Mouse (Mus musculus): ENCODE results near the gene Camp. TPM values are rescaled to one million over a fixed set of nuclear protein-coding genes. Genes with fewer than 3 reads are reported as not detected.

Camp gene
- total and polyA plus RNA-seq, 3 experiments, result 0.13 TPM; not detected in 2

DNA sequence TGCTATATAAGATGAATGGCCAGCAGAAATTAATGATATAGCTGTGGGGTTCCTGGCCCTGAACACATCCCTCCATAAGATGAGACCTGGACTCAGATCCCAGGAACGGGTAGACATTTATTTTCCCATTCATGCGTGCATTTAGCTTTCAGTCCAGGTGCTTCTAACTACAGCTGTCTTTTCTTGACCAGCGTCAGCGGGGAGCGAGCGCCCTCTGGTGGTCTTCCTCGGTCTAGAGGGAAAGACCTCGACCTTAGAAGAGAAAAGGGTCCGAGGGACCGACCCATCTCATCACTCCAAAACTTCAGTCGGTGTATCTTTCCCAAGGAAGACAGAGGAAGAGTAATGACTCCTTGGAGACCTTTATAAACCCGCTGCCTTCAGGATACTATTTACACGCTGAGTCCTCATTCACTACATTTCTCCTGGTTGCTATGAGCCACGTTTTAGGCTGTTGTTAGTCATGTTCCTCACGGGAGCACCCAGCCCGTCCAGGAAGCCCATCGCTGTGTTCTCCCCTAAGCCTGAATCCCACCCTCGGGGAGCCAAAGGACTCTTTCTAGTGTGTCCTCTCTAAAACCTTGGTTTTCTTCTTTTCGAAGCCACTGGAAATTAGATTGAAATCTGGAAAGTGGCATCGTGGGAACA, 13.1 kb upstream of the Camp start (continued):
- TF ChIP-seq UBTF (IDR thresholded peaks at IDR 0.05; ENCODE audit: borderline replicate concordance, insufficient read depth, low read depth, low read length) (no peak), BHLHE40 (IDR thresholded peaks at IDR 0.05; ENCODE audit: borderline replicate concordance, low read depth, low read length) (no peak)

DNA sequence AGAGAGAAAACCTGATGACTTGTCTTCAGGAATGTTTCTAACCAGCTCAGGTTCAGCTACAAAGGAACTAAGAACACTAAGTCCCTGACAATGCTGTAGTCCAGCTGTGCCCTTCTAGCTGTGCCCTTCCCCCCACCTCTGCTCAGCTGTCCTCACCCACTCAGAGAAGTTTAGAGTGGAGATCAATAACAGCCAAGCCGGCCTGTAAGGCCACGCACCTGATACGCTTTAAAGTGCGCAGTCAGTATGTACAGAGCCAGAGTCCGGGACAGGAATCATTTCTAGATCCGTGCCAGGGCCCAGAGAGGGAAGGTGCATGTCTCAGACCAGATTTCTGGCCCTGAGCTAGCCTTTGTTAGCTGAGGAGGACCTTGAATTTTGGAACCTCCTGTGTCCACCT, 6.5 kb upstream of the Camp start:
- no peak overlapping the region for H3K4me3 ChIP-seq (ENCODE audit: control insufficient read depth in 1 of 2, insufficient read depth in 1 of 2, low read depth in 2 of 2, low read length in 2 of 2)
- no peaks in the 10 kb centered on the region for H3K27me3 ChIP-seq (ENCODE audit: control insufficient read depth in 1 of 2, insufficient read depth in 2 of 2, low read length in 2 of 2)
- no peaks in the 10 kb centered on the region for H3K36me3 ChIP-seq (ENCODE audit: control insufficient read depth in 1 of 2, insufficient read depth in 2 of 2, low read length in 2 of 2)
- no peak overlapping the region for H3K27ac ChIP-seq (ENCODE audit: control insufficient read depth, low read depth, low read length)
- no peaks in the 10 kb centered on the region for H3K79me2 ChIP-seq (ENCODE audit: control insufficient read depth, insufficient read depth, low read length, poor library complexity)
- TF ChIP-seq POLR2AphosphoS2 (IDR thresholded peaks at IDR 0.05; ENCODE audit: low read length) (no peak), RAD21 (IDR thresholded peaks at IDR 0.05; ENCODE audit: low read depth, low read length) (no peak), USF2 (IDR thresholded peaks at IDR 0.05; ENCODE audit: borderline replicate concordance in 1 of 2, insufficient read depth in 1 of 2, low read depth in 1 of 2, low read length in 2 of 2) (no peak), ZC3H11A (IDR thresholded peaks at IDR 0.05; ENCODE audit: low read depth, low read length) (no peak), GATA1 (IDR thresholded peaks at IDR 0.05; ENCODE audit: low read depth, low read length) (no peak), USF1 (IDR thresholded peaks at IDR 0.05; ENCODE audit: low read depth, low read length) (no peak), RCOR1 (IDR thresholded peaks at IDR 0.05; ENCODE audit: low read depth, low read length) (no peak), POLR2A (IDR thresholded peaks at IDR 0.05; ENCODE audit: control insufficient read depth in 1 of 2, insufficient read depth in 1 of 2, low read depth in 1 of 2, low read length in 2 of 2, poor library complexity in 1 of 2) (no peak), TAL1 (IDR thresholded peaks at IDR 0.05; ENCODE audit: low read length) (no peak), MAFK (IDR thresholded peaks at IDR 0.05; ENCODE audit: borderline replicate concordance, low read depth, low read length) (no peak), MAZ (IDR thresholded peaks at IDR 0.05; ENCODE audit: low read depth, low read length) (no peak), E2F4 (IDR thresholded peaks at IDR 0.05; ENCODE audit: borderline replicate concordance, low read depth, low read length) (no peak), HCFC1 (IDR thresholded peaks at IDR 0.05; ENCODE audit: low read depth, low read length) (no peak), MYC (IDR thresholded peaks at IDR 0.05; ENCODE audit: low read depth, low read length) (no peak), CHD1 (IDR thresholded peaks at IDR 0.05; ENCODE audit: low read depth, low read length) (no peak), NELFE (IDR thresholded peaks at IDR 0.05; ENCODE audit: low read depth, low read length) (no peak)
- DNase-seq (ENCODE audit: low read depth, low spot score), result no peak
- H3K9ac ChIP-seq (ENCODE audit: control insufficient read depth, low read depth, low read length, poor library complexity, severe bottlenecking), result no peak overlapping the region
- H3K9me3 ChIP-seq (replicated peaks; ENCODE audit: insufficient read depth, low read length), result no peaks in the 10 kb centered on the region
- H3K4me1 ChIP-seq (ENCODE audit: control insufficient read depth in 1 of 2, insufficient read depth in 2 of 2, low read length in 2 of 2), result no peaks in the 10 kb centered on the region; a peak in 1 of 4 replicates

DNA sequence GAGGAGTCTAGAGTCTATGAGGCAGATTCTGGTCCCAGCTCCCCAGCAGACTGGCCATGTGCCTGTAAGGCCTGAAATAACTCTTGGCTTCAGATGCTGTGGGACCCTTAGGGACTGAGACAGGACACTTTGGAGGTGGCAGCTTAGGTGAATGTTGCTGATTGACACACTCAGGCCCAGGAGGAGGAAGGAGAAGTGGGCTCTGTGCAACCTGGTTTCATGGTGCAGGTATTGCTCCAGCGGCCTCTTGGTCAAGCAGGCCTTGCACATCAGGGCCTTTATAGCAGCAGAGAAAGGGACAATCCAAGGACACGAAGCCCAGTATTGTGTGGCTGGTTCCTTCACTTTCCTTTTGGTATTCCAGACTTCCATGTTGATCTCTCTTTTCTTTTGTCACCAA, 4.9 kb upstream of the Camp start:
- Histone ChIP-seq H3K4me3 (ENCODE audit: control insufficient read depth in 1 of 2, insufficient read depth in 1 of 2, low read depth in 2 of 2, low read length in 2 of 2) (no peak overlapping the region), H3K9ac (ENCODE audit: control insufficient read depth, low read depth, low read length, poor library complexity, severe bottlenecking) (no peak overlapping the region), H3K79me2 (ENCODE audit: control insufficient read depth, insufficient read depth, low read length, poor library complexity) (no peaks in the 10 kb centered on the region), H3K9me3 (replicated peaks; ENCODE audit: insufficient read depth, low read length) (no peaks in the 10 kb centered on the region), H3K36me3 (ENCODE audit: control insufficient read depth in 1 of 2, insufficient read depth in 2 of 2, low read length in 2 of 2) (no peaks in the 10 kb centered on the region), H3K27me3 (ENCODE audit: control insufficient read depth in 1 of 2, insufficient read depth in 2 of 2, low read length in 2 of 2) (no peaks in the 10 kb centered on the region), H3K27ac (ENCODE audit: control insufficient read depth, low read depth, low read length) (no peak overlapping the region), H3K4me1 (ENCODE audit: control insufficient read depth in 1 of 2, insufficient read depth in 2 of 2, low read length in 2 of 2) (no peaks in the 10 kb centered on the region)
- TF ChIP-seq CTCF (IDR thresholded peaks at IDR 0.05 in 2 of 3, conservative IDR thresholded peaks at IDR 0.05 in 1 of 3; ENCODE audit: control insufficient read depth in 1 of 3, insufficient read depth in 1 of 3, low read depth in 2 of 3, low read length in 3 of 3, poor library complexity in 1 of 3, severe bottlenecking in 1 of 3), result no peak
- TF ChIP-seq E2F4 (IDR thresholded peaks at IDR 0.05; ENCODE audit: borderline replicate concordance, low read depth, low read length), result no peak
- TF ChIP-seq MAX (IDR thresholded peaks at IDR 0.05; ENCODE audit: low read length), result no peak
- no peak for TF ChIP-seq ETS1 (IDR thresholded peaks at IDR 0.05; ENCODE audit: low read depth, low read length)
- TF ChIP-seq ZMIZ1 (IDR thresholded peaks at IDR 0.05; ENCODE audit: low read depth, low read length), result no peak
- no peak for TF ChIP-seq TAL1 (IDR thresholded peaks at IDR 0.05; ENCODE audit: low read length)
- TF ChIP-seq CHD1 (IDR thresholded peaks at IDR 0.05; ENCODE audit: low read depth, low read length), result no peak
- no peak for TF ChIP-seq ZKSCAN1 (IDR thresholded peaks at IDR 0.05; ENCODE audit: low read depth, low read length)
- no peak for TF ChIP-seq RCOR1 (IDR thresholded peaks at IDR 0.05; ENCODE audit: low read depth, low read length)
- TF ChIP-seq BHLHE40 (IDR thresholded peaks at IDR 0.05; ENCODE audit: borderline replicate concordance, low read depth, low read length), result no peak
- TF ChIP-seq MYC (IDR thresholded peaks at IDR 0.05; ENCODE audit: low read depth, low read length), result no peak
- no peak for TF ChIP-seq ZNF384 (IDR thresholded peaks at IDR 0.05; ENCODE audit: low read depth, low read length)
- no peak for TF ChIP-seq UBTF (IDR thresholded peaks at IDR 0.05; ENCODE audit: borderline replicate concordance, insufficient read depth, low read depth, low read length)
- no peak for TF ChIP-seq POLR2AphosphoS2 (IDR thresholded peaks at IDR 0.05; ENCODE audit: low read length)
- TF ChIP-seq HCFC1 (IDR thresholded peaks at IDR 0.05; ENCODE audit: low read depth, low read length), result no peak
- no peak for TF ChIP-seq SIN3A (IDR thresholded peaks at IDR 0.05; ENCODE audit: low read length)
- no peak for TF ChIP-seq SMC3 (IDR thresholded peaks at IDR 0.05; ENCODE audit: low read depth, low read length)
- TF ChIP-seq GABPA (IDR thresholded peaks at IDR 0.05; ENCODE audit: low read depth, low read length), result no peak
- no peak for DNase-seq (ENCODE audit: low read depth, low spot score)

Data from MEL (cell line).